Mouse (Mus musculus) heart, embryonic 15.5 days (tissue): Measurements from ENCODE around the gene Pla2g4a. TPM values are rescaled to one million over a fixed set of nuclear protein-coding genes. Genes with fewer than 3 reads are reported as not detected.

Experiments used
- ATAC-seq: fragments of 200-750 bp; cut with Nextera tagmentation; replicated peaks from 2 replicates; pipeline ENCODE4 v1.8.0; 2017; ENCODE audit warnings: low read depth, moderate TSS enrichment; ENCODE audit not compliant: insufficient number of reproducible peaks, insufficient read depth, low FRiP score
- H3K27ac ChIP-seq: fragments of 300-500 bp; sonication (generic); 2 replicates; pipeline ENCODE4 v1.5.1; 2015; ENCODE audit warnings: mild to moderate bottlenecking, inconsistent platforms
- H3K27me3 ChIP-seq: fragments of 300-500 bp; sonication (generic); 2 replicates; pipeline ENCODE4 v1.6.1; 2015; ENCODE audit warnings: inconsistent platforms
- H3K36me3 ChIP-seq: fragments of 300-500 bp; sonication (generic); 2 replicates; pipeline ENCODE4 v1.6.1; 2015; ENCODE audit warnings: mild to moderate bottlenecking, inconsistent platforms
- H3K4me1 ChIP-seq: fragments of 300-500 bp; sonication (generic); replicated peaks from 2 replicates; pipeline ENCODE4 v1.6.1; 2015; ENCODE audit warnings: inconsistent platforms
- H3K4me2 ChIP-seq: fragments of 300-500 bp; sonication (generic); 2 replicates; pipeline ENCODE4 v1.6.1; 2015; ENCODE audit warnings: inconsistent platforms, mild to moderate bottlenecking, moderate library complexity
- H3K4me3 ChIP-seq: fragments of 300-500 bp; sonication (generic); 2 replicates; pipeline ENCODE4 v1.5.1; 2015; ENCODE audit warnings: mild to moderate bottlenecking, inconsistent platforms
- H3K9ac ChIP-seq: fragments of 300-500 bp; sonication (generic); 2 replicates; pipeline ENCODE4 v1.6.1; 2015; ENCODE audit warnings: mild to moderate bottlenecking, inconsistent platforms
- H3K9me3 ChIP-seq: fragments of 300-500 bp; sonication (generic); replicated peaks from 2 replicates; pipeline ENCODE4 v1.6.1; 2016; ENCODE audit warnings: inconsistent platforms
- WGBS: fragments of 180-500 bp; shearing (Covaris S2); methylation state at CpG from one replicate; pipeline ENCODE4 v1.1.7; 2015; ENCODE audit warnings: mixed read lengths; 5-methylcytosine and 5-hydroxymethylcytosine counted together
- polyA plus RNA-seq: library from polyadenylated mRNA; unstranded; fragments of >200 nt; fragmentation: Nextera tagmentation; extraction: Ambion mirVana; gene quantifications from 2 replicates; pipeline ENCODE4 v1.2.1, GENCODE M21; 2015

The Pla2g4a gene
- polyA plus RNA-seq, 1 experiment from 2014 or later = 4.5 TPM

DNA sequence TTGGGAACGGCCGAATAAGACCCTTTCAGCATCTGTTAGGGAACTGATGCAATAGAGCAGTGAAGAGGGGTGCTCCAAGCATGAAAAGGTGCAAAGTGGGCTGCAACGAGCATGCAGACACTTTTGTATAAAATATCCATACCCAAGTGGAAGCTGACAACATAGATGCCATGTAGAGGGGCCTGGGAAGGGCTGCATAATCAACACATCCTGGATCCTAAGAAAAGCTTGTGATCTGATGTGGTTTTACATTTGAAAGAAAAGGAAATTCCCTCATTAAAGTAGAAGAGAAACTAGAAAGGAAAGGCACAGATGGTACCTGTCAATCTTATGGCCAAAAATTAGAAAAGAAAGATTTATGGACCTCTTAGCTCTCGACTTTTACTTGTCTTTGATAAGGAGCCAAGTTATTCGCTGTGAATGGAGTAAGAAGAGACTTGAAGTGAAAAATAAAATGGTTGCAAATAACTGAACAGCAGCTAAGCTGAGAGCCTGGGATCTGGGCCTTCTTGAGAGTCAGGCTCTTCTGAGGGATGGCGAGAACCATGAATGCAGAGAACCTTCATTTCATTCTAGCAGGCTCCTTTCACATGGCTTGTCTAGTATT lies 78.6 kb downstream of the Pla2g4a start:
- no peaks in the 10 kb centered on the region for H3K27me3 ChIP-seq
- H3K4me2 ChIP-seq = no peak overlapping the region
- WGBS = 69% methylated on average over 6 of the region's 6 CpGs

DNA sequence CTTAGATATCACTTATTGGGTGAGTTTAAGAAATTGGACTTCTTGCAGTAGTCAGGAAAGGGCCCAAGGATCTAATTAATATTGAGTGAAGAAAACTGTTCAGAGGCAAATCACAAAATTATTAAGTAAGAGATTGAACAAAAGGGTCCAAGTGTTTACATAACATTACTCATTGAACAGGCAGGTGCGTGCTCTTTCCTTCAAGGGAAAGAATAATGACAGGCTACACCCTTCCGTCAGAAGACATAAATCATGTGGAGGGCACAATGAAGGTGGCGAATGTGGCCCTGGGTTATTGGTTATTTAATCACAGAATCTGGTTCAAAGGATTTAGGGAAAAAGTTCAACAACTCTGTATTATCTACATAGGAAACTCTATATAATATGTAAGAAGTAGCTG lies 82.9 kb downstream of the Pla2g4a start:
- Histone ChIP-seq H3K27ac (no peak overlapping the region), H3K4me3 (no peak overlapping the region), H3K9me3 (no peaks in the 10 kb centered on the region), H3K9ac (no peak overlapping the region), H3K4me1 (0 out of 2 replicates have a peak, but pooled peaks cover 2% of the 10 kb centered on the region), H3K4me2 (no peak overlapping the region), H3K36me3 (no peaks in the 10 kb centered on the region), H3K27me3 (no peaks in the 10 kb centered on the region)
- ATAC-seq = no peak
- 85% methylated on average over 3 of the region's 3 CpGs for WGBS

More for the DNA sequence above, 78.6 kb downstream of the Pla2g4a start:
- H3K9ac ChIP-seq = no peak overlapping the region
- no peaks in the 10 kb centered on the region for H3K36me3 ChIP-seq
- no peak overlapping the region for H3K4me3 ChIP-seq
- no peaks in the 10 kb centered on the region for H3K9me3 ChIP-seq
- no peak overlapping the region for H3K27ac ChIP-seq
- no peak for ATAC-seq
- 0 out of 2 replicates have a peak, but pooled peaks cover 2% of the 10 kb centered on the region for H3K4me1 ChIP-seq

- no peaks in the 10 kb centered on the region for H3K27me3 ChIP-seq
- 64% methylated on average over 3 of the region's 3 CpGs for WGBS
- no peak overlapping the region for H3K27ac ChIP-seq
- H3K4me2 ChIP-seq = no peak overlapping the region
- H3K9me3 ChIP-seq = no peaks in the 10 kb centered on the region
- H3K4me3 ChIP-seq = no peak overlapping the region
- no peak for ATAC-seq
- H3K4me1 ChIP-seq = no peaks in the 10 kb centered on the region
- no peaks in the 10 kb centered on the region for H3K36me3 ChIP-seq
- no peak overlapping the region for H3K9ac ChIP-seq
Observed at GRCm38 (mm10) chr1:149876502-149876901, 84.6 kb downstream of the Pla2g4a start.

DNA sequence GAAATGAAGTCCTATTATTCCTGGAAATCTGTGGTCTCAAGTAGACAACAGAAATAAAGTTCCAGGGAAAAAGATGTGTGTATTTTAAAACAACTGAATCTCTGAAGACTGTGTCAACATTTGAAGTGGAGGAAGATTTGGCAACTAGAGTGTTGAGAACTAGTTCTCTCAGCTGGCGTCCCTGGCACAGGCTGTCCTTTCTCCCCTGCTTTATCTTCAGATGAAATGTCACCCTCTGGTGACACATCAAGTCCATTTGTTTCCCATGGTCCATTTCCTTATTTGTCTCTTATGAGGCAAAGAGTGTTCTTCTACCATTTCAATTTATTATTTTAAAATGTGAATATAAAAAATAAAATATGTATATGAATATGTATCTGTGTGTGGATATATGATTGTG lies 89.5 kb downstream of the Pla2g4a start:
- WGBS = 45% methylated on average over 1 of the region's 1 CpGs
- Histone ChIP-seq H3K27me3 (no peaks in the 10 kb centered on the region), H3K4me3 (no peak overlapping the region), H3K27ac (no peak overlapping the region), H3K4me2 (no peak overlapping the region), H3K4me1 (no peaks in the 10 kb centered on the region), H3K36me3 (no peaks in the 10 kb centered on the region), H3K9ac (no peak overlapping the region), H3K9me3 (no peaks in the 10 kb centered on the region)
- no peak for ATAC-seq

DNA sequence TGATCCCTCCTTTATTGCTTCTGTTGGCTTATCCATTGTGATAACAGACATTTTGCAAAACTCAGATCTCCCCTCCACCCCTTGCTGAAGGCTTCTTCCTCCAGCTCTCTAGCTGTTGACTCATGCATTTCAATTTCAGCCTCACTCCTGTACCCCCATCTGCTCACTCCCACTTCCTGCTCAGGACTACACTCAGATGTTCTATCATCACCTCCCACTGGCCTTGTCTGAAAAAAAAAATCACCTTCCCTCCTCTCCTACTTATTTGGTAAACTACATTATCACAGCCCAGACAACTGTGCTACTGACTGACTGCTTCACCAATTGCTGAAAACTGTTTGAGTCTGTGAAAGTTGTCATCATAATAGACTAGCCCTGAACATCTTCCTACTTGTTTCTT lies 93.8 kb downstream of the Pla2g4a start:
- no peaks in the 10 kb centered on the region for H3K27me3 ChIP-seq
- no peak overlapping the region for H3K9ac ChIP-seq
- no peaks in the 10 kb centered on the region for H3K4me1 ChIP-seq
- no peak overlapping the region for H3K27ac ChIP-seq
- ATAC-seq = no peak
- H3K9me3 ChIP-seq = no peaks in the 10 kb centered on the region
- H3K36me3 ChIP-seq = no peaks in the 10 kb centered on the region
- H3K4me2 ChIP-seq = no peak overlapping the region
- H3K4me3 ChIP-seq = no peak overlapping the region

- Histone ChIP-seq H3K9ac (no peak overlapping the region), H3K36me3 (no peaks in the 10 kb centered on the region), H3K4me3 (no peak overlapping the region), H3K27me3 (no peaks in the 10 kb centered on the region), H3K27ac (no peak overlapping the region), H3K4me2 (no peak overlapping the region), H3K9me3 (no peaks in the 10 kb centered on the region), H3K4me1 (no peaks in the 10 kb centered on the region)
- ATAC-seq = no peak
- 83% methylated on average over 3 of the region's 3 CpGs for WGBS
Observed at GRCm38 (mm10) chr1:149866202-149866601, 94.9 kb downstream of the Pla2g4a start.

DNA sequence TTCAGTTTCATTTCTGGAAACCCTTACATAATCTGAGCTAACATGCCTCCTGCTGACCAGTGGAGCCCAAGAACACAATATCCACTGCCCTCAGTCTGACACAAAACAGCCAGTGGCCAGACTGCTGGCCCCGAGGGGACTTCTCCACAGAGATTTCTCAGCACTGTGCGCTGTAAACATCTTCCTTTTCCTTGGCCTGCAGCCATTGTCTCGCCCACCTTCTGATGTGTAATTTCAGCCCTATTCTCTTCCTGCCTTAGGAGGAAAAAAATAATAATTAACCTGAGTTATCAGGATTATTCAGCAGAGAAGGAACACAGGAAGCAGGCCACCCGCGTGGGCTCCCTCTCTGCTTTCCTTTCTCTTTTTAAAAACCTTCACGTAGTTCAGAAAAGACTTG lies 98.3 kb downstream of the Pla2g4a start:
- WGBS = 51% methylated on average over 6 of the region's 6 CpGs
- no peaks in the 10 kb centered on the region for H3K36me3 ChIP-seq
- no peaks in the 10 kb centered on the region for H3K27me3 ChIP-seq
- H3K4me1 ChIP-seq = no peaks in the 10 kb centered on the region
- no peak overlapping the region for H3K4me3 ChIP-seq
- no peak overlapping the region for H3K9ac ChIP-seq
- H3K9me3 ChIP-seq = no peaks in the 10 kb centered on the region
- no peak overlapping the region for H3K27ac ChIP-seq
- H3K4me2 ChIP-seq = no peak overlapping the region
- no peak for ATAC-seq

- no peak overlapping the region for H3K4me3 ChIP-seq
- H3K27me3 ChIP-seq = no peaks in the 10 kb centered on the region
- no peaks in the 10 kb centered on the region for H3K4me1 ChIP-seq
- no peaks in the 10 kb centered on the region for H3K9me3 ChIP-seq
- H3K27ac ChIP-seq = no peak overlapping the region
- H3K9ac ChIP-seq = no peak overlapping the region
- no peaks in the 10 kb centered on the region for H3K36me3 ChIP-seq
- H3K4me2 ChIP-seq = no peak overlapping the region
- 72% methylated on average over 2 of the region's 2 CpGs for WGBS
- no peak for ATAC-seq
Observed at GRCm38 (mm10) chr1:149862181-149862580, 98.9 kb downstream of the Pla2g4a start.

DNA sequence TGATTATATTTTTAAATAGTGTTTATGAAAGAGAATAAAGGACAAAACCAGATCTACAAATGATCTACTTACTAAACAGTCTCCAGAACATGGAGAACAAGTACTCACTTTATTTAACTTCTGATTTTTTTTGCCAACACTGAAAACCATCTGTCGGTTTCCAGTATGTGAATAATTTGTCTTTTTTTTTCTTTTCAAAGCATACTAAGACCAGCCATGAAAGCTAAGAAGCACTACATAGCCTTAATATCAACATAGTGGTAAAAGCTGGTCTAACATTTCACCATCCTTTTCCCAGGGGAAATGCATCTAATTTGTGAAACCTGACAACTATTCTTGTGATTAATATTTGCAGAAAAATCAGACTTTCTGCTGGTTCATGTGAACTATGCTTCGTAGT lies 99.5 kb downstream of the Pla2g4a start:
- Histone ChIP-seq H3K9me3 (no peaks in the 10 kb centered on the region), H3K36me3 (no peaks in the 10 kb centered on the region), H3K4me2 (no peak overlapping the region), H3K27ac (no peak overlapping the region), H3K27me3 (no peaks in the 10 kb centered on the region), H3K4me1 (no peaks in the 10 kb centered on the region), H3K4me3 (no peak overlapping the region), H3K9ac (no peak overlapping the region)
- ATAC-seq = no peak
- 75% methylated on average over 2 of the region's 2 CpGs for WGBS

GRCm38 (mm10) chr1:149858734-149859133 lies 102.4 kb downstream of the Pla2g4a start:
- no peaks in the 10 kb centered on the region for H3K9me3 ChIP-seq
- H3K4me2 ChIP-seq = no peak overlapping the region
- H3K4me1 ChIP-seq = no peaks in the 10 kb centered on the region
- no peak overlapping the region for H3K27ac ChIP-seq
- H3K9ac ChIP-seq = no peak overlapping the region
- no peak overlapping the region for H3K4me3 ChIP-seq
- no peaks in the 10 kb centered on the region for H3K36me3 ChIP-seq
- WGBS = 76% methylated on average over 5 of the region's 5 CpGs
- ATAC-seq = no peak
- H3K27me3 ChIP-seq = no peaks in the 10 kb centered on the region

DNA sequence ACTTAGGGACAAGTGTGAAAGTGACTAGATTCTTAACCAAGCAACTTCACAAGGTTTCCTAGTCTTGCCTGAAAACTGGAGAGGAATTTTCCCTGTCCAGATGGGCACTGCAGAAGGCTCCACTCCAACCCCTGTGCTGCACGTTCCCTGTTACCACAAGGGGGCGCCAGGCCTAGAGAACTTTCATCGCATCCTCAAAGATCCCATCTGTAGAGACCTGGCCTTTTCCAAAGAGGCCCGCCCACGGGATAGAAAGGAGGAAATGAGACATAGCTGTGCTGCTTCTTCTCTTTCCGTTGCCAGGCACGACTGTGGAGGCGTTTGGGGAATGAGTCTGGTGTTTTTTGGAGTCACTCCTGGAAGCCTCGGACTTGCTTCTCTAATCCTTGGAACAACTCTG lies 104.4 kb downstream of the Pla2g4a start:
- Histone ChIP-seq H3K27me3 (no peaks in the 10 kb centered on the region), H3K9me3 (no peaks in the 10 kb centered on the region), H3K4me3 (no peak overlapping the region), H3K27ac (no peak overlapping the region), H3K4me2 (no peak overlapping the region), H3K4me1 (no peaks in the 10 kb centered on the region), H3K36me3 (no peaks in the 10 kb centered on the region), H3K9ac (no peak overlapping the region)
- WGBS = 23% methylated on average over 9 of the region's 9 CpGs
- no peak for ATAC-seq

DNA sequence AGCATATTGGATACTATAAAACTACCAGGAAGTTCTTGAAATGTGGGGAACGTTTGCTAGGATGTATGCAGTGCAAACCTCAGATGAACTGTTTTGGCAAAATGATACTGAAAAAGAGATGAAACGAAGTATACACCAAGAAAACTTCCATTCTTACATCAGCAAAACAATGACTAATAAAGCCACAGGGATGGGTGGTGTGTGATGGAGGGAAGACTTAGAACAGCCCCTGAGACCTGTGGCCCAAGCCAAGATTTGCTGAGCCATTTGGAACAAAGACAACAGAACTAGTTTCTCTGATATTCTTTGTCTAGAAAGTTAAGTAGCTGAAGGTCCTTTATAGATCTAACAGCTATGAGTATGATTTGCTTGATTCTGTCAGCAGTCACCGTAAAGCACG lies 105.5 kb downstream of the Pla2g4a start:
- Histone ChIP-seq H3K4me1 (no peaks in the 10 kb centered on the region), H3K4me2 (no peak overlapping the region), H3K27me3 (no peaks in the 10 kb centered on the region), H3K27ac (no peak overlapping the region), H3K36me3 (no peaks in the 10 kb centered on the region), H3K9ac (no peak overlapping the region), H3K4me3 (no peak overlapping the region), H3K9me3 (no peaks in the 10 kb centered on the region)
- 73% methylated on average over 4 of the region's 4 CpGs for WGBS
- ATAC-seq = no peak
